Mouse (Mus musculus) spleen, embryonic (tissue): ENCODE results near the gene Nmu.

Experiments used
- CTCF ChIA-PET: fragments of 350-600 bp; sonication (Branson Sonifier 250); formaldehyde crosslinking; loops from one replicate; lab custom pipeline; 2022; lab: Charles Lee

Nmu gene

GRCm38 (mm10) chr5:76363453-76364104 is at the start of gene Nmu:
TSS of gene Nmu (minus strand) at chr5:76363788.
- CTCF ChIA-PET, result no interaction called here

- CTCF ChIA-PET, result no interaction called here
These were observed 48.1 kb upstream of the Nmu start for GRCm38 (mm10) chr5:76411697-76412096.

DNA sequence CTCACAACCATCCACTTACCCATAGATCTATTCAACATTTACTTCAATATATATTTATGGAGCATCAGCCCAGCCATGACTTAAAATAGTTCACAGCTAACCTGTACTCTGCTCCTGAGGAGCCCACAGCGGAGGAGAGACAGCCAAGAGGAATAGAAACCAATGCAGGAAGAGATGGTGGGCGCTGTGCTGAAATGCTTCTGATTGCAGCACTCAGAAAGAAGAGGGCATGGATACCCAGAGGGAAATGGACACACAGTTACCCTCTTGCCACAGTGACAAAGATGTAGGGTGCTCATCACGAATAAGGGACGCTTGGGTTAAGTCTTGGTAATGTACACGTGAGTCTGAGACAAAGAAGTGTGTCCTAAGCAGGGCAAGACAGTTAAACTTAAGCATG is 30.8 kb upstream of the Nmu start:
- CTCF ChIA-PET, result no interaction called here

- CTCF ChIA-PET, result no interaction called here
These were observed 25.6 kb upstream of the Nmu start for GRCm38 (mm10) chr5:76389041-76389795.

GRCm38 (mm10) chr5:76388474-76388873 is 24.9 kb upstream of the Nmu start:
- CTCF ChIA-PET, result no interaction called here

DNA sequence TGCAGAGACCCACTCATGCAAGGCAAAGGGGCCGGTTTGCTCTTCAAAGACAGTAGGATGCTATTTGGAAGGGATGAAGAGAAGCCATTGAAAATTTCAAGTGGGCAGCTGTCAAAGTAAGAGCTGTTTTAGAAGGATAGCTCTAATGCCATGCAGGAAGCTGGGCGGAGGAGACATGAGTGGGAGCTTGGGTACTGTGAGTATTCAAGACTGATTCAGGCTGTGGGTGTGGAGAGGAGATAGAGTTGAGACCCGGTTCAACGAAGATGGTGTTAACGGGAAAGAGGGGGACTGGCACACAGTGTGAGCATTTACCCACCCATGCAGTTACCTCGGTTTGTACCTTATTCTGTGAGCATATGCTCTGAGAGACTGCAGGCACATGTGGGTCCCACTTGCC is 20.1 kb upstream of the Nmu start:
- CTCF ChIA-PET, result no interaction called here

DNA sequence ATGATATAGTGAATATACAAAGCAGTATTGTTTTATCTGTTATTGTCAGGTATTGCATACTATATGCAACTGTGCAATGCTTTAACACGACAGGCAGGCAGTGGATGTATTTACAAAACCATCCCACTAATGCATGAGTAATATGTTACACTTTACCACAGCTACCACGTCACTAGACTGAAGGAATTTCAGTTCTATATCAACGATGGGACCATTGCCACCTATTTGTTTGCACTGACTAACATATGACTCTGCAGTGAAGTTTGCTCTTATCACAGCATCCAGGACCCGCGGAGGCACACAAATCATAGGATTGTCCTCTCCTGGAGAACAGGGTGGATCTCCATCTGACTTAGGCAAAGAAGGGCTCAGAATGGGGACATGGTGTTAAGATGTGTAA is 18.2 kb upstream of the Nmu start:
- CTCF ChIA-PET, result no interaction called here

- CTCF ChIA-PET, result no interaction called here
These were observed 15.6 kb upstream of the Nmu start for GRCm38 (mm10) chr5:76379216-76379615.

- CTCF ChIA-PET, result no interaction called here
These were observed 5.7 kb upstream of the Nmu start for GRCm38 (mm10) chr5:76369215-76369840.

DNA sequence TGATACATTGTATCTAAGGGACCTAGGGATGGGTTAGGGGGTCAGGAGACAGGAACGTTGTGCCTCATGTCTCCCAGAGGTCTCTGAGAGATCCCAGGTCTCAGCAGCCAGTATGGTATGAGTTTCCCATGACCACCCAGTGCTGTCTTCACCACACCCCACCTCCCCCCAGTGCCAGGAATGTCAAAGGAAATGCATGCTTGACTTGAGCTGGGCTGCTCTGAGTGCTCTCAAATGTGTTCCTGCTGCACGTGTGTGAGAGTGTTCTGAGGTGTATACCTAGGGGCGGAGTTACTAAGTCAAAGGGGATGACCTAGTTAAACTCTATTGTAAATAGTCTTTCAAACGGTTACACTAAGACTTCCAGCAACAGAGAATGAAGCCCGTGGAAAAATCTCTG is 1.8 kb upstream of the Nmu start:
- CTCF ChIA-PET, result no interaction called here

GRCm38 (mm10) chr5:76360786-76361185 is 2.8 kb downstream of the Nmu start:
- CTCF ChIA-PET, result no interaction called here

DNA sequence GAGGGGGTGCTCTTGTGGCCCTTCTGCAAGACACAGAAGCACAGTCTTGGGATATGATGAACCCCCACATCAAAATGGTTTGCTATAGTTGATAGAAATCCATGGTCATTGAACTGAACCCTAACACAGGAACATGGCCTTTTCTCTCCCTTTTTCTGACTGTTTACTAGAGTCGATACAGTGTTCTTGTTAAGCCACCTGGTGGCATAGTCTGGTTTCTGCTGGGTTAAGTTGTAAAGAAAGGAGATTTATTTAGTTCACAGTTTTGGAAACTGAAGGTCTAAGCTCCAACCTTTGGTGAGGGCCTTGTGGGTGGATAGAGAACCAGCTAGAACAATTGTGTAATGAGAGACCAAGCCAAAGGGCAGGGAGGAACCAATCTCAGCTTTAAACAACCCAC is 3.5 kb downstream of the Nmu start:
- CTCF ChIA-PET, result no interaction called here

DNA sequence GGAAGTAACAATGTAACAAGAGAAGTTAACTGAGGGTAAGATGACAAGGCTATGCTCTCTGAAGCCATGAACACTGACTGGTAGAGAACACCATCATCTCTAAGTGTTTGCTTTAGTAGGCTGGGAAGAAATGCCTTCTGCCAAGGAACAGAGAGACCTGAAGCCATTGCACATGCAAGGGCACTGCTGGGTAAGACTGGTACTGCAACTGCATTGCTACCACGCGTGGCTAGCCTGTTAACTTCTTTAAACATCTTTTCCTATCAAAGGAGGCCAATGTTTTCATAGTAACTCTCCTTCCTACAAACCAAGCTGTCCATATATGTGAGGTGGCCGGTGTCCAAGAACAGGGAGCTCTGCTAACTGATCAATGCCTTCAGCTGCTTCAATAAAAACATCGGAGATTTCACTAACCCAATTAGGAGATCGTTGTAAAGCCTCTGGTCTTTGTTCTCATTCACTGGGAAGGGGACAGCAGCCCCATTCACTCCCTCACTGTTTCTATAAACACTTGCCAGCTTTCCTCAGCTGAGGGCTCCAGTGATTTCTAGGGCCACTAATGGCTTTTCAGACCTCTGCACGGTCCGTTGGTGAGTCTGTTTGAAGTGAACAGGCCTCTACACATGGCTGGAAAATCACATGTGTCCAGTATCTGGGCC is 11.5 kb downstream of the Nmu start:
- CTCF ChIA-PET, result no interaction called here

DNA sequence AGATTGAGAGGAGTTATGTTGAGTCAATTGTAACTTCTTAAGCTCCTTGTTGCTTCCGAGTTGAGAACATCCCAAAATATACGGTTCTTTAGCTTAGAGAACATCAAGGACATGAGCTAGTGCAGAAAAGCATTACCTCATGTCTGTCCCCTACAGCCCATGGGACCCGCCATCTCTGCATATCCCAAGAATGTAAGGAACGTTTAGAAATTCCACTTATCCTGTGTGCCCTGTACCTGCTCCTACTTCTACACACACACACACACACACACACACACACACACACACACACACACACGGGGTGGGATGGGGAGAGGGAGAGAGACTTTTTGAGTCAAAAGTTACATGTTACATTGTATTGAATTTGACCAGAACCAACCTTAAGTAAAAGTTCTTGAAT is 12.1 kb downstream of the Nmu start:
- CTCF ChIA-PET, result no interaction called here

- CTCF ChIA-PET, result no interaction called here
These were observed 17.5 kb downstream of the Nmu start for GRCm38 (mm10) chr5:76346137-76346536.

GRCm38 (mm10) chr5:76340931-76341330 is 22.7 kb downstream of the Nmu start:
- CTCF ChIA-PET, result no interaction called here

DNA sequence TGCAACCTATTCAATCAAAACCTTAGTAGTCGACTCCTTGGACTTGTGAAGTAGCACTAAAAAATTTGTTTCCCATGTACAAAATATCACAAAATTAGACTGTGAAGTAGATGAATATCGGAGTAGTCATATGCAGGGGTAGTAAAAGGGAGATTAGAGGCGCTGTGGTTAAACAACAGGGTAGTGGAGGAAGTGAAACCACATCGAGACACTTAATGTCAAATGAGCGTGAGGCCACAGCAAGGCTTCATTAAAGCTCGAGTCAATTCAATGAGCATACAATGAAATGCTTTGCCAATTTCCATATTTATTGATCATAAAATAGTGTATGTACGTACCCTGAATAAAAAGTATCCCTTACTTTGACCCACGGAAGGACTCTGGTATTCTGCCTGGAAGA is 26.5 kb downstream of the Nmu start:
- CTCF ChIA-PET, result no interaction called here

DNA sequence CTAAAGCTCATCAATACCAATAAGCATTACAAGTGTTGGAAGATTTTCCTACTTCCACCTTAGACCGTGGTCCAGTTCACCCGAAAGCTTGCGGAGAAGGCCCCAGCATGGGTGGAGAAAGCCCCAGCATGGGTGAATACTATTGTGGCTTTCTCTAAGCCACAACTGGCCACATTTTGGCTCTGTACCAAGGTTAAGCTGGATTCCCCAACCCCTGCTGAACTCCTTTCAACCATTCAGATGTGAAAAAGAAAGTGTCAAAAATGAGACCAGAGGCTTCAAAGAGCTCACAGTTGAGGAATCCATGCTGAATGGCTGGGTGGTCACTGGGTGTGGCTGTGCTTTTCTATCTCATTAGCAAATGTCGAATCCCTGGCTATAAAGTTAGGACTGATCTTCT is 29.8 kb downstream of the Nmu start:
- CTCF ChIA-PET, result interaction anchor here (0.7 kb wide), 1 partner anchor 644 kb away, joined by 17 read pairs; no protein-coding TSS in a partner anchor

DNA sequence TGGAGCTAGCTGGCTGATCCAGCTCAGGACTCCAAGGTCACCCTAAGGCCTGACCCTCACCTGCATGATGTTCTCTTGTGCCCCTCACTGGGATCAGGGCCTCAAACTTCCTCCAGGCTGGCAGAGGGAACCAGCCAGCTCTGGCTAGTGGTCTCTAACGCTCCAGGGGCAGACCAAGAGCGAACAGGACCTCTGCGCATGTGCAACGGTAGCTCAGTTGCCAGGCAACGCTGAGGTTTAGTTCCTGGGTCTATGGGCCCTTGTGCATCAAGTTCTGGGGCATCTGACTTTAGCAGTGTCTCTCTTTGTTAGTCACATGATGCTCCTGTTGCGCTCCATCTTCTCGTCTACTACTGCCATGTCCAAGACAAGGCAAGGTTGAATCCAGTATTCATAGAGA is 32.6 kb downstream of the Nmu start, which contains the start of gene Pdcl2:
Pdcl2 (minus strand) TSS at position 204 of the 400 bp plus-strand sequence.
- CTCF ChIA-PET, result interaction anchor here (0.5 kb wide), 1 partner anchor 1211 kb away, joined by 5 read pairs; no protein-coding TSS in a partner anchor

- CTCF ChIA-PET, result no interaction called here
These were observed 36.3 kb downstream of the Nmu start for GRCm38 (mm10) chr5:76327296-76327695.

- CTCF ChIA-PET, result no interaction called here
These were observed 38.5 kb downstream of the Nmu start for GRCm38 (mm10) chr5:76325113-76325512.
